Mouse (Mus musculus): ENCODE measurements around the gene Kcnn1.

GRCm38 (mm10) chr8:70825816-70826215, 37.2 kb downstream of the Kcnn1 start:
- TF ChIP-seq GATA1 (IDR thresholded peaks at IDR 0.05; ENCODE audit: borderline replicate concordance, low read length) (no peak), FLI1 (IDR thresholded peaks at IDR 0.05; ENCODE audit: low read length) (no peak)
